8 mouse cellular contexts compared by ENCODE assay signal in genomic region chr11:101984054-101985025, GRCm38 (mm10). TPM values are rescaled to one million over a fixed set of nuclear protein-coding genes. Genes with fewer than 3 reads are reported as not detected.
A peak's percentile ranks its signal among the peaks of the same experiment; 100 is the strongest.
DNase-seq lines count a peak whose midpoint lies in the region; ATAC-seq and TF ChIP-seq lines count a peak whose summit lies in the region.

TSS of gene Cfap97d1 (plus strand) at chr11:101984279.

- H3K27ac ChIP-seq in embryonic facial prominence, embryonic 13.5 days, result peak within 1 kb of the TSS; percentile 11; the same call in 1 of the 2 replicates
- H3K27ac ChIP-seq in heart, adult 2 months, result peak within 1 kb of the TSS; percentile 99
- peak within 1 kb of the TSS; percentile 64; the same call in 1 of the 2 replicates for H3K27ac ChIP-seq in limb, embryonic 12.5 days
- H3K27ac ChIP-seq in midbrain, embryonic 14.5 days (replicated peaks; ENCODE audit: low read depth, low read length), result peak within 1 kb of the TSS; percentile 70

- H3K4me3 ChIP-seq in embryonic facial prominence, embryonic 13.5 days, result peak within 1 kb of the TSS; percentile 66
- peak within 1 kb of the TSS; percentile 68 for H3K4me3 ChIP-seq in heart, adult 2 months
- peak within 1 kb of the TSS; percentile 64 for H3K4me3 ChIP-seq in limb, embryonic 12.5 days (replicated peaks)
- H3K4me3 ChIP-seq in midbrain, embryonic 14.5 days (replicated peaks; ENCODE audit: low read depth, low read length), result peak within 1 kb of the TSS; percentile 63

- peak; percentile 67 for ATAC-seq in embryonic facial prominence, embryonic 13.5 days (ENCODE audit: insufficient number of reproducible peaks, insufficient read depth, low FRiP score, low TSS enrichment, low read depth)
- peak; percentile 63 for ATAC-seq in limb, embryonic 12.5 days (ENCODE audit: insufficient number of reproducible peaks, insufficient read depth, low FRiP score, low TSS enrichment, low read depth)
- peak; percentile 81 for ATAC-seq in midbrain, embryonic 14.5 days (ENCODE audit: low FRiP score, low TSS enrichment)

- peaks cover 20% of the 10 kb centered on the region for H3K4me1 ChIP-seq in embryonic facial prominence, embryonic 13.5 days
- H3K4me1 ChIP-seq in heart, adult 2 months (ENCODE audit: control insufficient read depth, insufficient read depth, low read length), result peaks cover 17% of the 10 kb centered on the region
- H3K4me1 ChIP-seq in limb, embryonic 12.5 days (replicated peaks), result peaks cover 23% of the 10 kb centered on the region
- H3K4me1 ChIP-seq in midbrain, embryonic 14.5 days (ENCODE audit: control insufficient read depth, insufficient read depth, low read length), result peaks cover 14% of the 10 kb centered on the region

- TF ChIP-seq POLR2A in heart, adult 2 months (IDR thresholded peaks at IDR 0.05; ENCODE audit: insufficient read depth, low read depth, low read length), result peak; percentile 74

- DNase-seq in 3134 (ENCODE audit: extremely low read depth, insufficient read length, low spot score), result peak; percentile 91
- peak; percentile 67 to 82 for DNase-seq in adrenal gland, postnatal 4 days (ENCODE audit: low spot score in 2 of 2)
- peak; percentile 94 to 97 for DNase-seq in heart, adult 2 months
- peak; percentile 96 to 97 for DNase-seq in kidney, adult 8-10 months
- peak; percentile 96 for DNase-seq in midbrain, embryonic 14.5 days
- peak; percentile 44 for DNase-seq in spleen, adult 12 weeks (ENCODE audit: low spot score)

- WGBS in embryonic facial prominence, embryonic 13.5 days, result 1% methylated on average over 68 of the region's 71 CpGs
- under 1% methylated on average over 71 of the region's 71 CpGs for WGBS in heart, adult 2 months
- 1% methylated on average over 71 of the region's 71 CpGs for WGBS in limb, embryonic 12.5 days
- WGBS in midbrain, embryonic 14.5 days, result 1% methylated on average over 70 of the region's 71 CpGs

- H3K9ac ChIP-seq in embryonic facial prominence, embryonic 13.5 days, result peak within 1 kb of the TSS; percentile 75
- peak within 1 kb of the TSS; percentile 95 for H3K9ac ChIP-seq in heart, adult 2 months (ENCODE audit: low read depth, low read length)
- H3K9ac ChIP-seq in limb, embryonic 12.5 days (replicated peaks), result peak within 1 kb of the TSS; percentile 65
- peak within 1 kb of the TSS; percentile 73 for H3K9ac ChIP-seq in midbrain, embryonic 14.5 days (replicated peaks; ENCODE audit: low read length)

- H3K79me2 ChIP-seq in heart, adult 2 months (replicated peaks; ENCODE audit: control insufficient read depth, insufficient read depth, low read length), result no peaks in the 10 kb centered on the region; the same call in 1 of the 2 replicates

- H3K9me3 ChIP-seq in embryonic facial prominence, embryonic 13.5 days, result no peaks in the 10 kb centered on the region
- no peaks in the 10 kb centered on the region for H3K9me3 ChIP-seq in limb, embryonic 12.5 days
- H3K9me3 ChIP-seq in midbrain, embryonic 14.5 days (ENCODE audit: control insufficient read depth, low read length), result no peaks in the 10 kb centered on the region

- TF ChIP-seq CTCF in heart, adult 2 months (IDR thresholded peaks at IDR 0.05), result 0 out of 2 replicates have a peak, but pooled peaks have one; percentile 4

- H3K36me3 ChIP-seq in embryonic facial prominence, embryonic 13.5 days, result no peaks in the 10 kb centered on the region
- peaks cover 15% of the 10 kb centered on the region for H3K36me3 ChIP-seq in heart, adult 2 months (ENCODE audit: control insufficient read depth, insufficient read depth, low read length)
- no peaks in the 10 kb centered on the region for H3K36me3 ChIP-seq in limb, embryonic 12.5 days
- H3K36me3 ChIP-seq in midbrain, embryonic 14.5 days (ENCODE audit: control insufficient read depth, insufficient read depth, low read length), result no peaks in the 10 kb centered on the region

- H3K27me3 ChIP-seq in embryonic facial prominence, embryonic 13.5 days, result peaks cover 10% of the 10 kb centered on the region; the same call in 1 of the 2 replicates
- no peaks in the 10 kb centered on the region for H3K27me3 ChIP-seq in heart, adult 2 months (ENCODE audit: control insufficient read depth, insufficient read depth, low read length)
- H3K27me3 ChIP-seq in limb, embryonic 12.5 days, result peaks cover 13% of the 10 kb centered on the region
- no peaks in the 10 kb centered on the region for H3K27me3 ChIP-seq in midbrain, embryonic 14.5 days (ENCODE audit: control insufficient read depth, insufficient read depth, low read length)

- H3K4me2 ChIP-seq in embryonic facial prominence, embryonic 13.5 days, result peak within 1 kb of the TSS; percentile 99
- H3K4me2 ChIP-seq in limb, embryonic 12.5 days, result peak within 1 kb of the TSS; percentile 100
- H3K4me2 ChIP-seq in midbrain, embryonic 14.5 days (ENCODE audit: low read length), result peak within 1 kb of the TSS; percentile 99

- intact Hi-C loops in heart, adult 2 months (cut with DNase I), result loop anchor here (5.0 kb wide), 1 partner anchor 153 kb away; no protein-coding TSS in a partner anchor

- peak; percentile 99 for TF ChIP-seq EP300 in heart, adult 2 months (IDR thresholded peaks at IDR 0.05; ENCODE audit: insufficient read depth, low read depth, low read length)

RNA-seq across cellular contexts. Expression of gene Cfap97d1, which starts in this region (rescaled TPM):
- not detected for total RNA-seq in adrenal gland, postnatal 4 days (2021)
- not detected in 2 replicates for polyA plus RNA-seq in embryonic facial prominence, embryonic 13.5 days (2015; fragmentation: Nextera tagmentation; extraction: Ambion mirVana)
- total RNA-seq in heart, adult 2 months (2021), result not detected
- not detected in 2 replicates for polyA plus RNA-seq in heart, adult 2 months (2012; rRNA removed)
- polyA plus RNA-seq in limb, embryonic 12.5 days (2016; fragmentation: Nextera tagmentation; extraction: Ambion mirVana), result not detected in 2 replicates
- not detected in 2 replicates for polyA plus RNA-seq in midbrain, embryonic 14.5 days (2014; fragmentation: Nextera tagmentation; extraction: Ambion mirVana)

Comparison
In these comparisons a context has a peak if more than half of its experiments do, and no peak if none do; other contexts are left out.
1. Peak in every context shown above with its lines: DNase-seq, ATAC-seq, H3K4me3 ChIP-seq and H3K27ac ChIP-seq.
2. Peak in DNase-seq in adrenal gland, postnatal 4 days; RNA of the gene not detected or under 1 TPM.
3. Peak in ATAC-seq, H3K4me3 ChIP-seq, H3K27ac ChIP-seq, H3K9ac ChIP-seq and H3K4me2 ChIP-seq in embryonic facial prominence, embryonic 13.5 days; RNA of the gene not detected or under 1 TPM.
4. Peak in DNase-seq, H3K4me3 ChIP-seq, H3K27ac ChIP-seq and H3K9ac ChIP-seq in heart, adult 2 months; RNA of the gene not detected or under 1 TPM.
5. Peak in ATAC-seq, H3K4me3 ChIP-seq, H3K27ac ChIP-seq, H3K9ac ChIP-seq and H3K4me2 ChIP-seq in limb, embryonic 12.5 days; RNA of the gene not detected or under 1 TPM.
6. Peak in DNase-seq, ATAC-seq, H3K4me3 ChIP-seq, H3K27ac ChIP-seq, H3K9ac ChIP-seq and H3K4me2 ChIP-seq in midbrain, embryonic 14.5 days; RNA of the gene not detected or under 1 TPM.
7. DNase-seq: peak in every context shown above with its lines; median percentile 96 in kidney, adult 8-10 months; 96 in midbrain, embryonic 14.5 days; 96 in heart, adult 2 months; 91 in 3134; 74 in adrenal gland, postnatal 4 days; 44 in spleen, adult 12 weeks.
8. H3K27ac ChIP-seq: peak in every context shown above with its lines; median percentile 99 in heart, adult 2 months; 70 in midbrain, embryonic 14.5 days; 64 in limb, embryonic 12.5 days; 11 in embryonic facial prominence, embryonic 13.5 days.